Mouse (Mus musculus) CD4-positive helper T cell, adult 2 months (primary cell): ENCODE measurements around the gene Tnik.

Experiments
- DNase-seq: peaks from one replicate; pipeline ENCODE4 v3.0.0-alpha.2; 2012; ENCODE audit warnings: low read depth, missing footprints, low spot score

Tnik gene

GRCm38 (mm10) chr3:28599476-28599875 is 336.5 kb downstream of the Tnik start:
- DNase-seq, result no peak

GRCm38 (mm10) chr3:28606741-28607140 is 343.7 kb downstream of the Tnik start:
- no peak for DNase-seq

GRCm38 (mm10) chr3:28612330-28612729 is 349.3 kb downstream of the Tnik start:
- no peak for DNase-seq

GRCm38 (mm10) chr3:28616386-28616785 is 353.4 kb downstream of the Tnik start:
- DNase-seq, result no peak

- no peak for DNase-seq
These were observed 354.1 kb downstream of the Tnik start for GRCm38 (mm10) chr3:28617008-28617627.

GRCm38 (mm10) chr3:28621792-28622191 is 358.8 kb downstream of the Tnik start:
- DNase-seq, result no peak

GRCm38 (mm10) chr3:28626816-28627215 is 363.8 kb downstream of the Tnik start:
- no peak for DNase-seq

- DNase-seq, result no peak
These were observed 373.8 kb downstream of the Tnik start for GRCm38 (mm10) chr3:28636778-28637177.

GRCm38 (mm10) chr3:28638957-28639356 is 375.9 kb downstream of the Tnik start:
- DNase-seq, result no peak

GRCm38 (mm10) chr3:28643252-28643947 is 380.4 kb downstream of the Tnik start:
- DNase-seq, result no peak

GRCm38 (mm10) chr3:28652574-28652973 is 389.6 kb downstream of the Tnik start:
- DNase-seq, result no peak

- DNase-seq, result no peak
These were observed 390.0 kb downstream of the Tnik start for GRCm38 (mm10) chr3:28653043-28653442.

- no peak for DNase-seq
These were observed 391.7 kb downstream of the Tnik start for GRCm38 (mm10) chr3:28654740-28655139.

- no peak for DNase-seq
These were observed 395.3 kb downstream of the Tnik start for GRCm38 (mm10) chr3:28658349-28658748.

GRCm38 (mm10) chr3:28680851-28681250 is 417.8 kb downstream of the Tnik start:
- no peak for DNase-seq

GRCm38 (mm10) chr3:28681866-28682265 is 418.9 kb downstream of the Tnik start:
- no peak for DNase-seq

- no peak for DNase-seq
These were observed 419.4 kb downstream of the Tnik start for GRCm38 (mm10) chr3:28682411-28682810.

- no peak for DNase-seq
These were observed 422.5 kb downstream of the Tnik start for GRCm38 (mm10) chr3:28685510-28685909.

- no peak for DNase-seq
These were observed 431.8 kb downstream of the Tnik start for GRCm38 (mm10) chr3:28694811-28695210.

- DNase-seq, result no peak
These were observed 432.6 kb downstream of the Tnik start for GRCm38 (mm10) chr3:28695608-28696007.

- DNase-seq, result no peak
These were observed 433.1 kb downstream of the Tnik start for GRCm38 (mm10) chr3:28696162-28696561.

- no peak for DNase-seq
These were observed 434.8 kb downstream of the Tnik start, which contains the start of gene Slc2a2 for GRCm38 (mm10) chr3:28697797-28698196. Gene Slc2a2, plus strand, starts transcription at chr3:28697903.

- DNase-seq, result no peak
These were observed 436.6 kb downstream of the Tnik start for GRCm38 (mm10) chr3:28699601-28700000.
